Mouse (Mus musculus): ENCODE results near the gene Snx7. TPM values are rescaled to one million over a fixed set of nuclear protein-coding genes. Genes with fewer than 3 reads are reported as not detected.

Gene Snx7
- polyA plus RNA-seq, 1 experiment: 2.6 TPM

DNA sequence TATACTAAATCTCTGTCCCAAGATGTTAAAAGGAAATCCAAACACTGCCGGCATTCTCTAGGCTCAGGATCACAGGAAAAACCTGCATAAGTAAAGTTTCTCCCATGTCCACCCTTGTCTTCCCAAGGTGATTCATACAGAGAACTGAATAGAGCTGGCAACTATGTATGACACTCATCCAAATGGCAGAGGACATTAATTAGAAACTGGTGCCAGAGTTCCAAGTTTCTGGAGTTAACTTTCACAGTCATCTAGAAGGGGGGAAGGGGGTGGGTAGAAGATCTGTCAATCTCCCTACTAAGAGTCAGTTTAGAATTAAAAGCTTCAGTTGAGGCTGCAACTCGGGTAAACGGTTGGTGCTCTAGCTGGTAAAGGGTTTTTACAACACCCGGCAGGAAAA lies 76.8 kb downstream of the Snx7 start:
- no peaks in the 10 kb centered on the region for H3K4me1 ChIP-seq (replicated peaks; ENCODE audit: control insufficient read depth, insufficient read depth, low read length)
- TF ChIP-seq CTCF (IDR thresholded peaks at IDR 0.05; ENCODE audit: borderline replicate concordance, control insufficient read depth, extremely low read depth, insufficient read depth, low read length, poor library complexity): no peak
- no peak for TF ChIP-seq POLR2A (IDR thresholded peaks at IDR 0.05; ENCODE audit: control insufficient read depth, extremely low read depth, insufficient read depth, low read length, poor library complexity)
- no peaks in the 10 kb centered on the region for H3K36me3 ChIP-seq (ENCODE audit: control insufficient read depth, insufficient read depth, low read length)
- H3K4me3 ChIP-seq (ENCODE audit: control insufficient read depth, insufficient read depth, low read length): no peak overlapping the region
- WGBS: 91% methylated on average over 4 of the region's 4 CpGs
- H3K27me3 ChIP-seq (ENCODE audit: control insufficient read depth, insufficient read depth, low read length): no peaks in the 10 kb centered on the region
- no peak overlapping the region for H3K27ac ChIP-seq (ENCODE audit: control insufficient read depth, insufficient read depth, low read length)
- no peak for DNase-seq

DNA sequence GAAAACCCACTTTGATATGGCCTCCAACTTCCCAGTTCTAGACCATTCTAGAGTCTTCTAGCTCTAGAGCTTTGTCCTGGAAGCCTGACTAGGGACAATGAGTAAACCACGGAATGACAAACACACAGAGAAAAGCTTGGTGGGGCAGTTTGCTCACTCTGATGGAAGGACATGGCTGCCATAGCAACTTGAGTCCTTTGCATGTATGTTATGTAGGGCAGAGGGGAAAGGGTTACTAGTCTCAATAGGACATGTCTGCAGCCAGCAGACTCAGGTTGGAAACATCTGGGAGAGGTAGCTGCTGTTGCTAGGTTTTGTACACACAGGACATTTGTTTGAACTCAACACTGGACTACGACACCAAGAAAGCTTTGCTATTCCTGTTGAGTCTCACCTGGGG lies 77.5 kb downstream of the Snx7 start:
- H3K36me3 ChIP-seq (ENCODE audit: control insufficient read depth, insufficient read depth, low read length): no peaks in the 10 kb centered on the region
- TF ChIP-seq POLR2A (IDR thresholded peaks at IDR 0.05; ENCODE audit: control insufficient read depth, extremely low read depth, insufficient read depth, low read length, poor library complexity) (no peak), CTCF (IDR thresholded peaks at IDR 0.05; ENCODE audit: borderline replicate concordance, control insufficient read depth, extremely low read depth, insufficient read depth, low read length, poor library complexity) (no peak)
- WGBS: 88% methylated on average over 2 of the region's 2 CpGs
- no peak overlapping the region for H3K27ac ChIP-seq (ENCODE audit: control insufficient read depth, insufficient read depth, low read length)
- no peak overlapping the region for H3K4me3 ChIP-seq (ENCODE audit: control insufficient read depth, insufficient read depth, low read length)
- no peak for DNase-seq
- no peaks in the 10 kb centered on the region for H3K27me3 ChIP-seq (ENCODE audit: control insufficient read depth, insufficient read depth, low read length)
- no peaks in the 10 kb centered on the region for H3K4me1 ChIP-seq (replicated peaks; ENCODE audit: control insufficient read depth, insufficient read depth, low read length)

DNA sequence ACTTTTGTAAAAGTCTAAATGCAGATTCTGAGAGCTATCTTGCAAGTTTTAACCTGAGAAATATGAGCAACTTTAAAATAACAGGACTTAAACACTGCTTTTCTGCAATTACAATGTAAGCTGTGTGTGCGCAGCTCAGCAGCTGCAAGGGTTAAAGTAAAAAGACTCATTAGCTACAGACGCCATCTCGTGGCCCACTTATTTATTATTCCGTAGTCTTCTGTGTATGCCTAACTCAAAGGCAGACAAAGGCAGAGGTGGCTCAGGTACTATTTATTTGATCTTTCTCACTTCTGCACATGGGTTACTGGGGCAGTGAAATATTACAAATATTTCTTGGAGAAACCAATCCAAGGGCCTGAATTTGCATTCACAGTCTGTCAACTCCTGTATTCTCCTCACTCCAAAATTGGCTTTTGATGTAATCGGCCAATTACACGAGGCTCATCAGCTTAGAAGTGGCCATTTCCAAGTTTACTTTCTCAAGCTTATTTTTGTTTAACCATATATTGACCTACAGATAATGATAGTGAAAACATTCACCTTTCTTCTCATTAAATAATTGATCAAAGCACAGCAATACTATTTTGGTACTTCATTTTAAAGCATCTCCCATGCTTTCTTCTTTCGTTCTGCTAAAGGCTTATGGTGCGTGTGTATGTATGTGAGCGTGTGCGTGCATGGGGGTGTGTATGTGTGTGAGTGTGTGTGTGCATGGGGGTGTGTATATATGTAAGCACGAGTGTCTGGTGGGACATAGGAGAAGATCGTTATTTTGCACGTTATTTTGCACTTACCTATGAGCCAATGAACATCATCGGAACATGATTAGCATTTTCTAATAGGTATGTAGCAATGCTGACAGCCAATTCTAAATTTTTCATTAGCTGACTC lies 79.7 kb downstream of the Snx7 start:
- Histone ChIP-seq H3K4me1 (replicated peaks; ENCODE audit: control insufficient read depth, insufficient read depth, low read length) (no peaks in the 10 kb centered on the region), H3K27ac (ENCODE audit: control insufficient read depth, insufficient read depth, low read length) (no peak overlapping the region), H3K4me3 (ENCODE audit: control insufficient read depth, insufficient read depth, low read length) (no peak overlapping the region), H3K27me3 (ENCODE audit: control insufficient read depth, insufficient read depth, low read length) (no peaks in the 10 kb centered on the region), H3K36me3 (ENCODE audit: control insufficient read depth, insufficient read depth, low read length) (no peaks in the 10 kb centered on the region)
- WGBS: 85% methylated on average over 14 of the region's 14 CpGs
- no peak for TF ChIP-seq POLR2A (IDR thresholded peaks at IDR 0.05; ENCODE audit: control insufficient read depth, extremely low read depth, insufficient read depth, low read length, poor library complexity)
- TF ChIP-seq CTCF (IDR thresholded peaks at IDR 0.05; ENCODE audit: borderline replicate concordance, control insufficient read depth, extremely low read depth, insufficient read depth, low read length, poor library complexity): no peak
- DNase-seq: no peak

DNA sequence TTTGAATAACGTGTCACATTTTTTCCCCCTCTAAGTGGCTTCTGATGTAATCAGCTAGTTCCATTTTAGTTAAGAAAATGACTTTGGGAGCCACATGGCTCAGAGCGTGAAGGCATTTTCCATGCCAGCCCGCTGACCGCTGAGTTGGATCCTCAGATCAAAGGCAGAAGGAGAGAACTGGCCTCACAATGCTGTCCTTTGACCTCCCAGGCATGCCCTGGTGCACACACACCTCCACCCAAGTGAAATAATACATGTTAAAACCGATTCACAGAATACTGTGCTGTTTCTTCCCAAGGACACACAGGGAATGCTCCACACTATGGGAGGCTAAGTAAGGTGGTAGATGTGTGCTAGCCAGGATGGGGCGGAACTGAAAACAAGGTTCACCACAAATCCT lies 81.5 kb downstream of the Snx7 start:
- Histone ChIP-seq H3K4me1 (replicated peaks; ENCODE audit: control insufficient read depth, insufficient read depth, low read length) (no peaks in the 10 kb centered on the region), H3K4me3 (ENCODE audit: control insufficient read depth, insufficient read depth, low read length) (no peak overlapping the region), H3K36me3 (ENCODE audit: control insufficient read depth, insufficient read depth, low read length) (no peaks in the 10 kb centered on the region), H3K27me3 (ENCODE audit: control insufficient read depth, insufficient read depth, low read length) (no peaks in the 10 kb centered on the region), H3K27ac (ENCODE audit: control insufficient read depth, insufficient read depth, low read length) (no peak overlapping the region)
- TF ChIP-seq CTCF (IDR thresholded peaks at IDR 0.05; ENCODE audit: borderline replicate concordance, control insufficient read depth, extremely low read depth, insufficient read depth, low read length, poor library complexity) (no peak), POLR2A (IDR thresholded peaks at IDR 0.05; ENCODE audit: control insufficient read depth, extremely low read depth, insufficient read depth, low read length, poor library complexity) (no peak)
- DNase-seq: no peak
- WGBS: 89% methylated on average over 6 of the region's 6 CpGs

DNA sequence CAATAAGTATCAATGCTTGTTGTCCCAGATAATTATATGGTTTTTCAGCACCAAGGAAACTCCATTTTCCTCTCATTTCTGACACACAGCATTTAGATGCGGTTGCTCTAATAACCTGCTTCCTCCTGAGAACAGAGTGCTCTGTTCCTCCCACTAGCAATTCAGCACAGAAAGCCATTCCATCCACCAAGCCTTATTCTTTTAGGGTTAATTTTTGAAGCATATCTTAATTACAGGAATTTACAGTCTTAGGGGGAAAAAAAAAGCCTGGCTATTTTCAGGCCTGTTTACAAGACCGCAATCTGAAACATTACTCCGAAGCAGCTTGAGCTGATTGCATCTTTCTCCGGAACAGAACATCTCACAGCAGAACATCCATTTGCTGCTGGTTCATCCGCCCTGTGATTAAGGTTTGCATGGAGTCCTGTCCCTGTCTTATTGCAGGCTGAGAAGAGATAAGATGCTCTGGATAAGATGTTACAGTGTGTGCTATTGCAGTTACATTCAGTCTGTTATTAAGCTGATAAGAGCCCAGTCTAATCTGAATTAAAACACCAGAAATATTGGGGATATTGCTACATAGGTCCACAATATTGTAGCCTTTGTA lies 116.5 kb downstream of the Snx7 start:
- no peaks in the 10 kb centered on the region for H3K4me1 ChIP-seq (replicated peaks; ENCODE audit: control insufficient read depth, insufficient read depth, low read length)
- no peaks in the 10 kb centered on the region for H3K27me3 ChIP-seq (ENCODE audit: control insufficient read depth, insufficient read depth, low read length)
- no peak overlapping the region for H3K27ac ChIP-seq (ENCODE audit: control insufficient read depth, insufficient read depth, low read length)
- no peaks in the 10 kb centered on the region for H3K36me3 ChIP-seq (ENCODE audit: control insufficient read depth, insufficient read depth, low read length)
- TF ChIP-seq CTCF (IDR thresholded peaks at IDR 0.05; ENCODE audit: borderline replicate concordance, control insufficient read depth, extremely low read depth, insufficient read depth, low read length, poor library complexity) (no peak), POLR2A (IDR thresholded peaks at IDR 0.05; ENCODE audit: control insufficient read depth, extremely low read depth, insufficient read depth, low read length, poor library complexity) (no peak)
- WGBS: 93% methylated on average over 5 of the region's 5 CpGs
- no peak for DNase-seq
- H3K4me3 ChIP-seq (ENCODE audit: control insufficient read depth, insufficient read depth, low read length): no peak overlapping the region

DNA sequence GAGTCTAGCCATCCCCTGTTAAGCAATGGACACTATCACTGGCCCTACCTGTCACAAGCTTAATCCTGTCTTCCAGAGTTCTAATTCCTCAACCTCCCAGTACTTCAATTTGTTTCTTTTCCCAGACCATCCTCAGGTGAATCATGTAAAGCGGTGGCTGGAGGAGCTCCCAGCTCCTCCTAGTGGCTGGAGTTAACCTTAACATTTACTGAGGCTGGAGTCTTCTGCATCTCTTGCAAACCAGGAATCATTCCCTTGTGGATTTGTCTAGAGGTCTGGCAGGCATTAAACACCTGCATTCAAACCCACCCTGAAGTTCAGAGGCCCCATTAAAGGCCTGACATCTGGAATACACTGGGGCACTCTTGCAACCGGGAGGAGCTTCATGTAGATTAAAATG lies 117.1 kb downstream of the Snx7 start:
- no peaks in the 10 kb centered on the region for H3K27me3 ChIP-seq (ENCODE audit: control insufficient read depth, insufficient read depth, low read length)
- WGBS: 80% methylated on average over 2 of the region's 2 CpGs
- no peak for TF ChIP-seq POLR2A (IDR thresholded peaks at IDR 0.05; ENCODE audit: control insufficient read depth, extremely low read depth, insufficient read depth, low read length, poor library complexity)
- TF ChIP-seq CTCF (IDR thresholded peaks at IDR 0.05; ENCODE audit: borderline replicate concordance, control insufficient read depth, extremely low read depth, insufficient read depth, low read length, poor library complexity): no peak
- no peak for DNase-seq
- H3K27ac ChIP-seq (ENCODE audit: control insufficient read depth, insufficient read depth, low read length): no peak overlapping the region
- no peaks in the 10 kb centered on the region for H3K4me1 ChIP-seq (replicated peaks; ENCODE audit: control insufficient read depth, insufficient read depth, low read length)
- H3K36me3 ChIP-seq (ENCODE audit: control insufficient read depth, insufficient read depth, low read length): no peaks in the 10 kb centered on the region
- H3K4me3 ChIP-seq (ENCODE audit: control insufficient read depth, insufficient read depth, low read length): no peak overlapping the region
